Mouse (Mus musculus) CH12.LX (cell line): Measurements from ENCODE around the gene Slc39a3. TPM values are rescaled to one million over a fixed set of nuclear protein-coding genes. Genes with fewer than 3 reads are reported as not detected.

Experiments
- DNase-seq: peaks from one replicate; pipeline ENCODE4 v3.0.0-alpha.2; 2013; ENCODE audit errors: extremely low read depth
- H3K27ac ChIP-seq: 2 replicates; pipeline ENCODE4 v1.5.1; 2012; ENCODE audit warnings: low read depth, mild to moderate bottlenecking, control low read depth, moderate library complexity; ENCODE audit not compliant: insufficient read depth
- H3K27me3 ChIP-seq: replicated peaks from 2 replicates; pipeline ENCODE3; 2012; ENCODE audit warnings: inconsistent platforms
- H3K36me3 ChIP-seq, 2 experiments: replicated peaks in 1 of 2; 2 replicates each; pipeline versions ENCODE3 to v1.6.1; 2012; ENCODE audit warnings: inconsistent platforms in 1 of 2, low read length in 1 of 2, mild to moderate bottlenecking in 1 of 2, mixed read lengths in 1 of 2, moderate library complexity in 1 of 2; ENCODE audit not compliant: control insufficient read depth in 1 of 2, insufficient read depth in 1 of 2
- H3K4me1 ChIP-seq, 2 experiments: 2 replicates each; pipeline ENCODE4 v1.6.1; 2012; ENCODE audit warnings: inconsistent platforms in 1 of 2, moderate library complexity in 1 of 2; ENCODE audit not compliant: insufficient read depth in 2 of 2, control insufficient read depth in 1 of 2
- H3K4me2 ChIP-seq: 2 replicates; pipeline ENCODE4 v1.6.1; 2012; ENCODE audit warnings: low read depth, mild to moderate bottlenecking, control low read depth; ENCODE audit not compliant: poor library complexity, insufficient read depth, severe bottlenecking
- H3K4me3 ChIP-seq, 3 experiments: fragments of 150-350 bp in 1 of 3; sonication (generic) in 1 of 3; replicated peaks in 1 of 3; 2 replicates each; pipeline versions ENCODE3 to v1.5.1; 2011 to 2012; ENCODE audit warnings: low read depth in 2 of 3, low read length in 2 of 3, mild to moderate bottlenecking in 2 of 3, moderate library complexity in 2 of 3, control low read depth in 1 of 3, improper control_type of control experiment in 1 of 3, inconsistent platforms in 1 of 3, mixed read lengths in 1 of 3; ENCODE audit not compliant: poor library complexity in 1 of 3
- H3K79me2 ChIP-seq: replicated peaks from 2 replicates; pipeline ENCODE4 v1.6.1; 2012; ENCODE audit warnings: mild to moderate bottlenecking, moderate library complexity; ENCODE audit not compliant: control insufficient read depth, poor library complexity, insufficient read depth, severe bottlenecking; ENCODE audit errors: extremely low read depth
- H3K9ac ChIP-seq: 2 replicates; pipeline ENCODE4 v1.6.1; 2012; ENCODE audit warnings: low read depth, mild to moderate bottlenecking, control low read depth, moderate library complexity; ENCODE audit not compliant: insufficient read depth
- H3K9me3 ChIP-seq: replicated peaks from 2 replicates; pipeline ENCODE3; 2012; ENCODE audit warnings: low read length, inconsistent platforms, mixed read lengths
- BHLHE40 ChIP-seq: IDR thresholded peaks from 2 replicates; pipeline ENCODE4 v1.6.1; 2011; ENCODE audit warnings: mild to moderate bottlenecking, low read depth, low read length, improper control_type of control experiment
- CHD2 ChIP-seq: IDR thresholded peaks from 2 replicates; pipeline ENCODE4 v1.6.1; 2011; ENCODE audit warnings: low read length, improper control_type of control experiment
- CTCF ChIP-seq, 2 experiments: IDR thresholded peaks in 1 of 2; conservative IDR thresholded peaks in 1 of 2; 2 replicates each; pipeline ENCODE4 v1.5.1; 2011 to 2012; ENCODE audit warnings: low read depth in 2 of 2, low read length in 2 of 2, improper control_type of control experiment in 1 of 2, inconsistent platforms in 1 of 2, mild to moderate bottlenecking in 1 of 2, moderate library complexity in 1 of 2
- E2F4 ChIP-seq: IDR thresholded peaks from 2 replicates; pipeline ENCODE4 v1.6.1; 2011; ENCODE audit warnings: low read depth, low read length, improper control_type of control experiment; ENCODE audit not compliant: insufficient replicate concordance
- ELF1 ChIP-seq: IDR thresholded peaks from 2 replicates; pipeline ENCODE4 v1.6.1; 2014; ENCODE audit warnings: low read depth, mild to moderate bottlenecking, inconsistent platforms, low read length, improper control_type of control experiment
- EP300 ChIP-seq: IDR thresholded peaks from 2 replicates; pipeline ENCODE4 v1.6.1; 2011; ENCODE audit warnings: low read length, improper control_type of control experiment
- ETS1 ChIP-seq: conservative IDR thresholded peaks from 2 replicates; pipeline ENCODE4 v1.6.1; 2012; ENCODE audit warnings: low read depth, mild to moderate bottlenecking, inconsistent platforms, low read length, improper control_type of control experiment, moderate library complexity
- GABPA ChIP-seq: IDR thresholded peaks from 2 replicates; pipeline ENCODE4 v1.6.1; 2012; ENCODE audit warnings: low read depth, low read length, improper control_type of control experiment, inconsistent platforms; ENCODE audit not compliant: insufficient replicate concordance
- HCFC1 ChIP-seq: IDR thresholded peaks from 2 replicates; pipeline ENCODE4 v1.6.1; 2012; ENCODE audit warnings: low read depth, mild to moderate bottlenecking, inconsistent platforms, low read length, improper control_type of control experiment
- IRF4 ChIP-seq: IDR thresholded peaks from 2 replicates; pipeline ENCODE4 v1.6.1; 2014; ENCODE audit warnings: low read depth, mild to moderate bottlenecking, inconsistent platforms, low read length, improper control_type of control experiment
- JUN ChIP-seq: IDR thresholded peaks from 2 replicates; pipeline ENCODE4 v1.6.1; 2011; ENCODE audit warnings: low read depth, mild to moderate bottlenecking, low read length, improper control_type of control experiment, moderate library complexity; ENCODE audit not compliant: insufficient read depth
- MAFK ChIP-seq: IDR thresholded peaks from 2 replicates; pipeline ENCODE4 v1.6.1; 2011; ENCODE audit warnings: low read length, improper control_type of control experiment; ENCODE audit not compliant: insufficient replicate concordance
- MAZ ChIP-seq: IDR thresholded peaks from 2 replicates; pipeline ENCODE4 v1.6.1; 2012; ENCODE audit warnings: low read depth, mild to moderate bottlenecking, inconsistent platforms, low read length, improper control_type of control experiment, moderate library complexity
- MEF2A ChIP-seq: IDR thresholded peaks from 2 replicates; pipeline ENCODE4 v1.6.1; 2014; ENCODE audit warnings: low read depth, mild to moderate bottlenecking, inconsistent platforms, low read length, improper control_type of control experiment, borderline replicate concordance
- MXI1 ChIP-seq: IDR thresholded peaks from 2 replicates; pipeline ENCODE4 v1.6.1; 2011; ENCODE audit warnings: mild to moderate bottlenecking, low read depth, low read length, improper control_type of control experiment
- MYC ChIP-seq: IDR thresholded peaks from 2 replicates; pipeline ENCODE4 v1.6.1; 2011; ENCODE audit warnings: low read depth, mild to moderate bottlenecking, improper control_type of control experiment, low read length
- NELFE ChIP-seq: IDR thresholded peaks from 2 replicates; pipeline ENCODE4 v1.6.1; 2011; ENCODE audit warnings: low read depth, low read length, improper control_type of control experiment
- NRF1 ChIP-seq: IDR thresholded peaks from 2 replicates; pipeline ENCODE4 v1.6.1; 2014; ENCODE audit warnings: low read depth, mild to moderate bottlenecking, inconsistent platforms, low read length, improper control_type of control experiment, moderate library complexity
- PAX5 ChIP-seq: IDR thresholded peaks from 2 replicates; pipeline ENCODE4 v1.6.1; 2012; ENCODE audit warnings: low read length, inconsistent platforms, mixed read lengths
- POLR2A ChIP-seq: IDR thresholded peaks from 2 replicates; pipeline ENCODE4 v1.6.1; 2011; ENCODE audit warnings: low read depth, mild to moderate bottlenecking, improper control_type of control experiment, low read length
- RCOR1 ChIP-seq: conservative IDR thresholded peaks from 2 replicates; pipeline ENCODE4 v1.6.1; 2012; ENCODE audit warnings: low read depth, mild to moderate bottlenecking, inconsistent platforms, low read length, improper control_type of control experiment
- SIN3A ChIP-seq: IDR thresholded peaks from 2 replicates; pipeline ENCODE4 v1.6.1; 2012; ENCODE audit warnings: low read length, improper control_type of control experiment, inconsistent platforms
- SMC3 ChIP-seq: IDR thresholded peaks from 2 replicates; pipeline ENCODE4 v1.6.1; 2011; ENCODE audit warnings: low read depth, low read length, improper control_type of control experiment
- TBP ChIP-seq: conservative IDR thresholded peaks from 2 replicates; pipeline ENCODE4 v1.6.1; 2011; ENCODE audit warnings: low read depth, low read length, improper control_type of control experiment
- TCF12 ChIP-seq: IDR thresholded peaks from 2 replicates; pipeline ENCODE4 v1.6.1; 2014; ENCODE audit warnings: low read depth, mild to moderate bottlenecking, inconsistent platforms, low read length, improper control_type of control experiment
- USF1 ChIP-seq: IDR thresholded peaks from 2 replicates; pipeline ENCODE4 v1.6.1; 2014; ENCODE audit warnings: low read depth, mild to moderate bottlenecking, inconsistent platforms, low read length, improper control_type of control experiment
- ZKSCAN1 ChIP-seq: IDR thresholded peaks from 2 replicates; pipeline ENCODE4 v1.6.1; 2012; ENCODE audit warnings: low read depth, inconsistent platforms, low read length, improper control_type of control experiment, borderline replicate concordance
- ZMIZ1 ChIP-seq: IDR thresholded peaks from 2 replicates; pipeline ENCODE4 v1.6.1; 2012; ENCODE audit warnings: low read depth, mild to moderate bottlenecking, inconsistent platforms, low read length, improper control_type of control experiment
- ZNF384 ChIP-seq: IDR thresholded peaks from 2 replicates; pipeline ENCODE4 v1.6.1; 2012; ENCODE audit warnings: low read depth, low read length, improper control_type of control experiment, inconsistent platforms
- dilution Hi-C: fragments of 300-500 bp; cut with MboI; formaldehyde crosslinking; loops from 2 replicates; pipeline ENCODE4 v1.14.3; 2020; ENCODE audit warnings: low sequenced_read_pairs; ENCODE audit not compliant: extremely low pct_unique_long_range_greater_than_20kb, extremely low pct_ligation_motif_present
- in situ Hi-C: fragments of 300-500 bp; cut with MboI; formaldehyde crosslinking; loops from 3 replicates; pipeline ENCODE4 v1.14.3; 2019; ENCODE audit warnings: low sequenced_read_pairs, low pct_ligation_motif_present, low pct_unique_long_range_greater_than_20kb, mixed read lengths
- polyA plus RNA-seq: library from polyadenylated mRNA; unstranded; fragments of >175 nt; gene quantifications from 2 replicates; pipeline ENCODE4 v1.2.1, GENCODE M21; 2012; ENCODE audit warnings: low read depth; ENCODE audit not compliant: insufficient read length
- total RNA-seq, 2 experiments: library from RNA; depleted of rRNA; stranded (reverse); fragments of 300-350 nt in 1 of 2; fragments of >200 nt in 1 of 2; gene quantifications; 2 replicates each; pipeline ENCODE4 v1.2.3; 2012 to 2014

Slc39a3 gene
- total and polyA plus RNA-seq, 3 experiments, result 3.9 to 7.2 (median 4.2) TPM

DNA sequence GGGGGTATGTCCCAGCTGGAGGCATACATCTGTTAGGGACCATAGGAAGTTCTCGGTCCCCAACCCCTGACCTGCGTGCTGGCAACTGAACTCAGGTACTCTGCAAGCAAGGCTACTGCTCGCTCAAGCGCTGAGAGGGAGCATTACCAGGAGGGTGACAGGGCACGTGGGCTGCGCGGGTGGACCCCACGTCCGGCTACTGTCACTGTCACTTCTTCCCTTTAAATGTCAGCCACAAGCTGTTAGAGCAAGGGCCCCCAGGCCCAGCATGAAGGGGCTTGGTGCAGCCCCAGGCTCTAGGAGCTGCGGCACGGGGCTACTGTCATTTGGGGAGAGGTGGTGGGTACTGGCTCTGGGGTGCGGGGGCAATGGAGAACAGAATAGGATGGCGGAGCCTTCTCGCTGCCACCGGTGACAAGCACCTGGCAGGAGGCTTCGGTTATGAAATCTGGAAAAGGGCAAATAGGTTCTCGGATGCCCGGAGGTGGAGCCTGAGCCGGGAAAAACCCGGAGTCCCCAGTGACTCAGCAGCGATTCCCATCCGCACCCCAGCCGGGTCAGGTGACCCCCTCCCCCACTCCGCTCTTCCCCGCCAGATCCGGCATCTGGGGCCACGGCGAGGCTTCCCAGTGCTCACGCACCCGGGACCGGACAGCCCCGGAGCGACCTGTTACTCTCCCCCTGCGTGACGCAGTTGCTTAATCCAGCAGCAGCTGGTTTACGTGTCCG lies 51.8 kb downstream of the Slc39a3 start:
- DNase-seq, result no peak
- Histone ChIP-seq H3K4me2 (peak overlapping the region; percentile 77), H3K27me3 (peaks cover 7% of the 10 kb centered on the region), H3K27ac (peak overlapping the region; percentile 34; the same call in 1 of the 2 replicates), H3K9ac (0 out of 2 replicates have a peak overlapping the region, but pooled peaks have one; percentile 31), H3K79me2 (no peaks in the 10 kb centered on the region), H3K4me3 (peak overlapping the region; percentile 7 to 64 (median 26)), H3K4me1 (peaks cover 28 to 71% of the 10 kb centered on the region in 2 experiments), H3K9me3 (peaks cover 3% of the 10 kb centered on the region), H3K36me3 (no peaks in the 10 kb centered on the region)
- TF ChIP-seq HCFC1 (no peak), MAFK (peak; percentile 42; the same call in 1 of the 2 replicates), NRF1 (0 out of 2 replicates have a peak, but pooled peaks have one; percentile 27), EP300 (peak; percentile 53), TBP (no peak), CHD2 (peak; percentile 87), ELF1 (peak; percentile 44; the same call in 1 of the 2 replicates), ZMIZ1 (0 out of 2 replicates have a peak, but pooled peaks have one; percentile 18), NELFE (no peak), GABPA (no peak), ETS1 (peak; percentile 95), BHLHE40 (peak; percentile 94), ZKSCAN1 (no peak), USF1 (peak; percentile 47), CTCF (conservative IDR thresholded peaks at IDR 0.05 in 1 of 2, IDR thresholded peaks at IDR 0.05 in 1 of 2; ENCODE audit: low read depth in 2 of 2, low read length in 2 of 2) (no peak), MAZ (no peak), IRF4 (peak; percentile 61; the same call in 1 of the 2 replicates), SMC3 (no peak), TCF12 (no peak; the same call in 1 of the 2 replicates), E2F4 (no peak), SIN3A (peak; percentile 47; the same call in 1 of the 2 replicates), MEF2A (peak; percentile 70; the same call in 1 of the 2 replicates), MXI1 (peak; percentile 12), PAX5 (no peak), MYC (no peak), ZNF384 (no peak; the same call in 1 of the 2 replicates), RCOR1 (peak; percentile 24; the same call in 1 of the 2 replicates), JUN (no peak), POLR2A (0 out of 2 replicates have a peak, but pooled peaks have one; percentile 13)
- in situ Hi-C loops, result no loop called here
- dilution Hi-C loops, result no loop called here
